Mouse (Mus musculus): ENCODE measurements around the gene Aplp1. TPM values are rescaled to one million over a fixed set of nuclear protein-coding genes. Genes with fewer than 3 reads are reported as not detected.

Gene Aplp1
- polyA plus RNA-seq, 1 experiment from 2014 or later: 709 TPM

GRCm38 (mm10) chr7:30399671-30400070 lies 45.7 kb downstream of the Aplp1 start:
- Histone ChIP-seq H3K9me3 (replicated peaks) (no peaks in the 10 kb centered on the region), H3K27ac (replicated peaks) (no peak overlapping the region), H3K4me1 (0 out of 2 replicates have a peak, but pooled peaks cover 6% of the 10 kb centered on the region), H3K27me3 (replicated peaks) (no peaks in the 10 kb centered on the region), H3K36me3 (no peaks in the 10 kb centered on the region), H3K4me3 (replicated peaks) (no peak overlapping the region), H3K4me2 (no peak overlapping the region), H3K9ac (replicated peaks) (no peak overlapping the region)
- WGBS: 47% methylated on average over 7 of the region's 7 CpGs
- ATAC-seq (ENCODE audit: low FRiP score): no peak

GRCm38 (mm10) chr7:30394871-30395270 lies 50.5 kb downstream of the Aplp1 start:
- Histone ChIP-seq H3K4me2 (no peak overlapping the region), H3K9ac (replicated peaks) (no peak overlapping the region), H3K9me3 (replicated peaks) (no peaks in the 10 kb centered on the region), H3K4me1 (0 out of 2 replicates have a peak, but pooled peaks cover 6% of the 10 kb centered on the region), H3K4me3 (replicated peaks) (no peak overlapping the region), H3K27ac (replicated peaks) (no peak overlapping the region), H3K36me3 (no peaks in the 10 kb centered on the region), H3K27me3 (replicated peaks) (no peaks in the 10 kb centered on the region)
- WGBS: 47% methylated on average over 2 of the region's 2 CpGs
- no peak for ATAC-seq (ENCODE audit: low FRiP score)

- Histone ChIP-seq H3K36me3 (no peaks in the 10 kb centered on the region), H3K9ac (replicated peaks) (no peak overlapping the region), H3K27me3 (replicated peaks) (no peaks in the 10 kb centered on the region), H3K4me2 (no peak overlapping the region), H3K4me1 (0 out of 2 replicates have a peak, but pooled peaks cover 3% of the 10 kb centered on the region), H3K27ac (replicated peaks) (no peak overlapping the region), H3K9me3 (replicated peaks) (no peaks in the 10 kb centered on the region), H3K4me3 (replicated peaks) (no peak overlapping the region)
- 69% methylated on average over 11 of the region's 11 CpGs for WGBS
- ATAC-seq (ENCODE audit: low FRiP score): no peak
Measured at GRCm38 (mm10) chr7:30394379-30394778, 51.0 kb downstream of the Aplp1 start.

- Histone ChIP-seq H3K27me3 (replicated peaks) (no peaks in the 10 kb centered on the region), H3K27ac (replicated peaks) (no peak overlapping the region; the same call in 1 of the 2 replicates), H3K4me2 (no peak overlapping the region), H3K9me3 (replicated peaks) (no peaks in the 10 kb centered on the region), H3K36me3 (no peaks in the 10 kb centered on the region), H3K9ac (replicated peaks) (no peak overlapping the region), H3K4me1 (no peaks in the 10 kb centered on the region), H3K4me3 (replicated peaks) (no peak overlapping the region)
- 91% methylated on average over 4 of the region's 4 CpGs for WGBS
- ATAC-seq (ENCODE audit: low FRiP score): no peak
Measured at GRCm38 (mm10) chr7:30393631-30394030, 51.7 kb downstream of the Aplp1 start.

GRCm38 (mm10) chr7:30392746-30393520 lies 52.4 kb downstream of the Aplp1 start:
- ATAC-seq (ENCODE audit: low FRiP score): no peak
- no peak overlapping the region for H3K4me2 ChIP-seq
- no peak overlapping the region for H3K27ac ChIP-seq (replicated peaks)
- H3K36me3 ChIP-seq: no peaks in the 10 kb centered on the region
- no peaks in the 10 kb centered on the region for H3K27me3 ChIP-seq (replicated peaks)
- H3K4me1 ChIP-seq: no peaks in the 10 kb centered on the region
- no peak overlapping the region for H3K9ac ChIP-seq (replicated peaks)
- 79% methylated on average over 4 of the region's 4 CpGs for WGBS
- no peaks in the 10 kb centered on the region for H3K9me3 ChIP-seq (replicated peaks)
- H3K4me3 ChIP-seq (replicated peaks): no peak overlapping the region

Other genes with a start within 250 kb of the Aplp1 start
- gene Capns1, start 246.7 kb downstream of the Aplp1 start, polyA plus RNA-seq (2015; fragmentation: Nextera tagmentation; extraction: Ambion mirVana): 88.7 and 88.9 TPM in 2 replicates
- gene Polr2i, start 213.6 kb downstream of the Aplp1 start, polyA plus RNA-seq (2015; fragmentation: Nextera tagmentation; extraction: Ambion mirVana): 165 and 194 TPM in 2 replicates
- 405 and 478 TPM in 2 replicates for gene Tbcb, start 213.3 kb downstream of the Aplp1 start, polyA plus RNA-seq (2015; fragmentation: Nextera tagmentation; extraction: Ambion mirVana)
- 0.26 TPM in 1 of 2 replicates, not detected in the other for gene Ovol3, start 209.8 kb downstream of the Aplp1 start, polyA plus RNA-seq (2015; fragmentation: Nextera tagmentation; extraction: Ambion mirVana)
- 0.86 and 0.93 TPM in 2 replicates for gene Thap8, start 165.4 kb downstream of the Aplp1 start, polyA plus RNA-seq (2015; fragmentation: Nextera tagmentation; extraction: Ambion mirVana)
- gene Wdr62, start 165.1 kb downstream of the Aplp1 start, polyA plus RNA-seq (2015; fragmentation: Nextera tagmentation; extraction: Ambion mirVana): 2.6 and 5.5 TPM in 2 replicates
- gene Clip3, start 153.8 kb downstream of the Aplp1 start, polyA plus RNA-seq (2015; fragmentation: Nextera tagmentation; extraction: Ambion mirVana): 82.4 and 89.7 TPM in 2 replicates
- gene Alkbh6, start 136.8 kb downstream of the Aplp1 start, polyA plus RNA-seq (2015; fragmentation: Nextera tagmentation; extraction: Ambion mirVana): 131 and 141 TPM in 2 replicates
- 18.9 and 24.7 TPM in 2 replicates for gene Syne4, start 130.7 kb downstream of the Aplp1 start, polyA plus RNA-seq (2015; fragmentation: Nextera tagmentation; extraction: Ambion mirVana)
- gene E130208F15Rik, start 123.8 kb downstream of the Aplp1 start, polyA plus RNA-seq (2015; fragmentation: Nextera tagmentation; extraction: Ambion mirVana): not detected in 2 replicates
- 16.0 and 16.7 TPM in 2 replicates for gene Sdhaf1, start 121.6 kb downstream of the Aplp1 start, polyA plus RNA-seq (2015; fragmentation: Nextera tagmentation; extraction: Ambion mirVana)
- 13.5 and 15.7 TPM in 2 replicates for gene Lrfn3, start 82.8 kb downstream of the Aplp1 start, polyA plus RNA-seq (2015; fragmentation: Nextera tagmentation; extraction: Ambion mirVana)
- gene Tyrobp, start 31.8 kb downstream of the Aplp1 start, polyA plus RNA-seq (2015; fragmentation: Nextera tagmentation; extraction: Ambion mirVana): 38.6 and 50.0 TPM in 2 replicates
- 0.95 and 4.5 TPM in 2 replicates for gene Hcst, start 25.7 kb downstream of the Aplp1 start, polyA plus RNA-seq (2015; fragmentation: Nextera tagmentation; extraction: Ambion mirVana)
- 2.7 and 3.2 TPM in 2 replicates for gene Nfkbid, start 23.8 kb downstream of the Aplp1 start, polyA plus RNA-seq (2015; fragmentation: Nextera tagmentation; extraction: Ambion mirVana)
- 0.15 and 0.36 TPM in 2 replicates for gene Kirrel2, start 12.2 kb upstream of the Aplp1 start, polyA plus RNA-seq (2015; fragmentation: Nextera tagmentation; extraction: Ambion mirVana)
- gene Nphs1, start 12.8 kb upstream of the Aplp1 start, polyA plus RNA-seq (2015; fragmentation: Nextera tagmentation; extraction: Ambion mirVana): 0.14 and 0.23 TPM in 2 replicates
- 0.42 TPM in 1 of 2 replicates, not detected in the other for gene Prodh2, start 48.1 kb upstream of the Aplp1 start, polyA plus RNA-seq (2015; fragmentation: Nextera tagmentation; extraction: Ambion mirVana)
- gene Arhgap33, start 89.5 kb upstream of the Aplp1 start, polyA plus RNA-seq (2015; fragmentation: Nextera tagmentation; extraction: Ambion mirVana): 78.7 and 91.1 TPM in 2 replicates
- gene Hspb6, start 106.6 kb upstream of the Aplp1 start, polyA plus RNA-seq (2015; fragmentation: Nextera tagmentation; extraction: Ambion mirVana): 8.6 and 11.7 TPM in 2 replicates
- gene Proser3, start 106.8 kb upstream of the Aplp1 start, polyA plus RNA-seq (2015; fragmentation: Nextera tagmentation; extraction: Ambion mirVana): 7.9 and 8.6 TPM in 2 replicates
- gene Lin37, start 114.3 kb upstream of the Aplp1 start, polyA plus RNA-seq (2015; fragmentation: Nextera tagmentation; extraction: Ambion mirVana): 55.6 and 61.8 TPM in 2 replicates
- 84.2 and 95.2 TPM in 2 replicates for gene U2af1l4, start 117.8 kb upstream of the Aplp1 start, polyA plus RNA-seq (2015; fragmentation: Nextera tagmentation; extraction: Ambion mirVana)
- gene Gm49396, start 117.8 kb upstream of the Aplp1 start, polyA plus RNA-seq (2015; fragmentation: Nextera tagmentation; extraction: Ambion mirVana): 14.6 and 14.8 TPM in 2 replicates
- gene Psenen, start 118.1 kb upstream of the Aplp1 start, polyA plus RNA-seq (2015; fragmentation: Nextera tagmentation; extraction: Ambion mirVana): 136 and 139 TPM in 2 replicates
- gene Igflr1, start 119.9 kb upstream of the Aplp1 start, polyA plus RNA-seq (2015; fragmentation: Nextera tagmentation; extraction: Ambion mirVana): 4.1 and 4.7 TPM in 2 replicates
- 8.5 and 8.8 TPM in 2 replicates for gene Kmt2b, start 143.2 kb upstream of the Aplp1 start, polyA plus RNA-seq (2015; fragmentation: Nextera tagmentation; extraction: Ambion mirVana)
- 0.37 and 0.44 TPM in 2 replicates for gene Zbtb32, start 153.4 kb upstream of the Aplp1 start, polyA plus RNA-seq (2015; fragmentation: Nextera tagmentation; extraction: Ambion mirVana)
- 0.87 and 2.3 TPM in 2 replicates for gene Upk1a, start 167.3 kb upstream of the Aplp1 start, polyA plus RNA-seq (2015; fragmentation: Nextera tagmentation; extraction: Ambion mirVana)
- gene Cox6b1, start 180.6 kb upstream of the Aplp1 start, polyA plus RNA-seq (2015; fragmentation: Nextera tagmentation; extraction: Ambion mirVana): 1,176 and 1,358 TPM in 2 replicates
- not detected in 2 replicates for gene Etv2, start 190.3 kb upstream of the Aplp1 start, polyA plus RNA-seq (2015; fragmentation: Nextera tagmentation; extraction: Ambion mirVana)
- 125 and 129 TPM in 2 replicates for gene Rbm42, start 204.8 kb upstream of the Aplp1 start, polyA plus RNA-seq (2015; fragmentation: Nextera tagmentation; extraction: Ambion mirVana)
- gene Haus5, start 219.5 kb upstream of the Aplp1 start, polyA plus RNA-seq (2015; fragmentation: Nextera tagmentation; extraction: Ambion mirVana): 22.5 and 29.3 TPM in 2 replicates
- gene Pmis2, start 226.1 kb upstream of the Aplp1 start, polyA plus RNA-seq (2015; fragmentation: Nextera tagmentation; extraction: Ambion mirVana): not detected in 2 replicates

Measured in neural tube, embryonic 15.5 days (tissue).